Mouse (Mus musculus) v-Abl transformed pro-B cells (cell line): Measurements from ENCODE around the gene Col4a4.

ENCODE experiments used
- in situ Hi-C, 2 experiments: fragments of 400-800 bp; cut with MboI; formaldehyde crosslinking; loops; one replicate each; pipeline ENCODE4 v1.15.1; 2025; ENCODE audit not compliant: unreplicated experiment in 2 of 2

The Col4a4 gene

GRCm38 (mm10) chr1:82433649-82434005, 153.0 kb downstream of the Col4a4 start:
- in situ Hi-C loops, result no loop called here

GRCm38 (mm10) chr1:82432919-82433648, 153.6 kb downstream of the Col4a4 start:
- in situ Hi-C loops, result no loop called here

GRCm38 (mm10) chr1:82429061-82429460, 157.6 kb downstream of the Col4a4 start:
- in situ Hi-C loops, result no loop called here

GRCm38 (mm10) chr1:82427729-82428128, 158.9 kb downstream of the Col4a4 start:
- in situ Hi-C loops, result no loop called here

- in situ Hi-C loops, result no loop called here
Observed at GRCm38 (mm10) chr1:82415641-82416040, 171.0 kb downstream of the Col4a4 start.

- in situ Hi-C loops, result no loop called here
Observed at GRCm38 (mm10) chr1:82414434-82415045, 172.1 kb downstream of the Col4a4 start.

GRCm38 (mm10) chr1:82412085-82412484, 174.6 kb downstream of the Col4a4 start:
- in situ Hi-C loops, result no loop called here

GRCm38 (mm10) chr1:82411521-82411920, 175.1 kb downstream of the Col4a4 start:
- in situ Hi-C loops, result no loop called here

GRCm38 (mm10) chr1:82410548-82410947, 176.1 kb downstream of the Col4a4 start:
- in situ Hi-C loops, result no loop called here

- in situ Hi-C loops, result no loop called here
Observed at GRCm38 (mm10) chr1:82409271-82409670, 177.4 kb downstream of the Col4a4 start.

- in situ Hi-C loops, result no loop called here
Observed at GRCm38 (mm10) chr1:82407786-82408185, 178.9 kb downstream of the Col4a4 start.
